In genomic region chr13:21810073-21810472, GRCm38 (mm10) we compare ENCODE assay signal across 9 mouse cellular contexts. TPM values are rescaled to one million over a fixed set of nuclear protein-coding genes. Genes with fewer than 3 reads are reported as not detected.
A peak's percentile ranks its signal among the peaks of the same experiment; 100 is the strongest.
DNase-seq lines count a peak whose midpoint lies in the region; ATAC-seq and TF ChIP-seq lines count a peak whose summit lies in the region.
"Not testable (repeated sequence)": the region's sequence is repeated elsewhere in the genome, so short reads cannot be mapped to it uniquely, and the experiment has no call there.
"Had no signal": no experiment of that assay in that cellular context is flagged by ENCODE, and none has a peak within 500 bp of the region (broad histone marks: within the 10 kb centered on the region; RNA-seq: fewer than 3 reads in every experiment).

Hist1h2bq (minus strand) TSS chr13:21810197.
Hist1h2ao (plus strand) TSS chr13:21810465.

- not testable (repeated sequence) for H3K27me3 ChIP-seq in forebrain, embryonic 11.5 days (ENCODE audit: control insufficient read depth, insufficient read depth, low read length); heart, embryonic 11.5 days (ENCODE audit: control insufficient read depth, insufficient read depth, low read length); hindbrain, postnatal 0 days (ENCODE audit: insufficient read depth, low read length); liver, embryonic 13.5 days; midbrain, embryonic 13.5 days; stomach, embryonic 16.5 days (ENCODE audit: control insufficient read depth, insufficient read depth, low read length)

- no CpG with 5 or more reads among the region's 23 CpGs for WGBS in forebrain, embryonic 11.5 days
- no CpG with 5 or more reads among the region's 23 CpGs for WGBS in heart, embryonic 11.5 days (ENCODE audit: insufficient replicate concordance)
- no CpG with 5 or more reads among the region's 23 CpGs for WGBS in hindbrain, postnatal 0 days
- WGBS in liver, embryonic 13.5 days (ENCODE audit: insufficient replicate concordance), result no CpG with 5 or more reads among the region's 23 CpGs
- no CpG with 5 or more reads among the region's 23 CpGs for WGBS in midbrain, embryonic 13.5 days
- no CpG with 5 or more reads among the region's 23 CpGs for WGBS in stomach, embryonic 16.5 days

- not testable (repeated sequence) for H3K27ac ChIP-seq in forebrain, embryonic 11.5 days (ENCODE audit: low read depth, low read length); heart, embryonic 11.5 days (ENCODE audit: low read depth, low read length); hindbrain, postnatal 0 days; liver, embryonic 13.5 days; midbrain, embryonic 13.5 days; stomach, embryonic 16.5 days (ENCODE audit: low read length)

- H3K9ac ChIP-seq in forebrain, embryonic 11.5 days (ENCODE audit: low read length); heart, embryonic 11.5 days (ENCODE audit: low read depth, low read length); hindbrain, postnatal 0 days (replicated peaks; ENCODE audit: low read length); liver, embryonic 13.5 days; midbrain, embryonic 13.5 days (replicated peaks); stomach, embryonic 16.5 days (ENCODE audit: low read length): not testable (repeated sequence)

- peak; percentile 97 for ATAC-seq in forebrain, embryonic 11.5 days (replicated peaks; ENCODE audit: low FRiP score)
- ATAC-seq in heart, embryonic 11.5 days (replicated peaks; ENCODE audit: insufficient number of reproducible peaks, low FRiP score, low TSS enrichment), result peak; percentile 95
- peak; percentile 98 for ATAC-seq in hindbrain, postnatal 0 days
- peak; percentile 87 for ATAC-seq in liver, embryonic 13.5 days (ENCODE audit: low read depth)
- ATAC-seq in midbrain, embryonic 13.5 days, result peak; percentile 98
- peak; percentile 95 for ATAC-seq in stomach, embryonic 16.5 days (ENCODE audit: insufficient read depth, low FRiP score)

- not testable (repeated sequence) for H3K36me3 ChIP-seq in forebrain, embryonic 11.5 days (ENCODE audit: control insufficient read depth, insufficient read depth, low read length); heart, embryonic 11.5 days (ENCODE audit: control insufficient read depth, insufficient read depth, low read length); hindbrain, postnatal 0 days (ENCODE audit: insufficient read depth, low read length); liver, embryonic 13.5 days; midbrain, embryonic 13.5 days; stomach, embryonic 16.5 days (ENCODE audit: control insufficient read depth, insufficient read depth, low read length)

- not testable (repeated sequence) for TF ChIP-seq CTCF in hindbrain, postnatal 0 days (IDR thresholded peaks at IDR 0.05; ENCODE audit: low read depth)

- not testable (repeated sequence) for H3K4me2 ChIP-seq in forebrain, embryonic 11.5 days (ENCODE audit: low read depth, low read length, severe bottlenecking); heart, embryonic 11.5 days; hindbrain, postnatal 0 days (ENCODE audit: low read depth, low read length); liver, embryonic 13.5 days; midbrain, embryonic 13.5 days (replicated peaks); stomach, embryonic 16.5 days (ENCODE audit: low read depth, low read length)

- not testable (repeated sequence) for H3K4me1 ChIP-seq in forebrain, embryonic 11.5 days (replicated peaks; ENCODE audit: control insufficient read depth, insufficient read depth, low read length); heart, embryonic 11.5 days (ENCODE audit: control insufficient read depth, insufficient read depth, low read length); hindbrain, postnatal 0 days (ENCODE audit: insufficient read depth, low read length); liver, embryonic 13.5 days (replicated peaks); midbrain, embryonic 13.5 days (replicated peaks); stomach, embryonic 16.5 days (ENCODE audit: control insufficient read depth, insufficient read depth, low read length)

- not testable (repeated sequence) for DNase-seq in adrenal gland, adult 8-10 months; forebrain, embryonic 11.5 days (ENCODE audit: low spot score); hindbrain, postnatal 0 days (ENCODE audit: low spot score); layer of hippocampus, postnatal 14 days (ENCODE audit: low spot score in 2 of 2); liver, embryonic 13.5 days

- H3K4me3 ChIP-seq in forebrain, embryonic 11.5 days (ENCODE audit: low read depth, low read length); heart, embryonic 11.5 days (ENCODE audit: low read depth, low read length); hindbrain, postnatal 0 days (ENCODE audit: low read length); liver, embryonic 13.5 days (replicated peaks); midbrain, embryonic 13.5 days (replicated peaks); stomach, embryonic 16.5 days (replicated peaks; ENCODE audit: low read length): not testable (repeated sequence)

- not testable (repeated sequence) for H3K9me3 ChIP-seq in forebrain, embryonic 11.5 days (ENCODE audit: control insufficient read depth, low read length); heart, embryonic 11.5 days (replicated peaks; ENCODE audit: control insufficient read depth, low read length); hindbrain, postnatal 0 days (ENCODE audit: low read length); liver, embryonic 13.5 days (replicated peaks); midbrain, embryonic 13.5 days; stomach, embryonic 16.5 days (replicated peaks; ENCODE audit: control insufficient read depth, low read length)

RNA-seq across cellular contexts. Expression of gene Hist1h2bq, which starts in this region (rescaled TPM):
- 10 to 100 TPM; 62.2 to 78.1 (median 68.0) TPM for total RNA-seq in adrenal gland, adult 8-10 months (2022)
- 23.8 and 25.3 TPM in 2 replicates for polyA plus RNA-seq in forebrain, embryonic 11.5 days (2014; fragmentation: Nextera tagmentation; extraction: Ambion mirVana)
- 9.4 and 11.6 TPM in 2 replicates for polyA plus RNA-seq in heart, embryonic 11.5 days (2014; fragmentation: Nextera tagmentation; extraction: Ambion mirVana)
- 1,114 and 1,806 TPM in 2 replicates for total RNA-seq in hindbrain, postnatal 0 days (2014; rRNA removed)
- 4.8 and 6.4 TPM in 2 replicates for polyA plus RNA-seq in hindbrain, postnatal 0 days (2015; fragmentation: Nextera tagmentation; extraction: Ambion mirVana)
- total RNA-seq in layer of hippocampus, postnatal 14 days (2021), result 10 to 100 TPM; 47.8 to 64.2 TPM
- polyA plus RNA-seq in liver, embryonic 13.5 days (2015; fragmentation: Nextera tagmentation; extraction: Ambion mirVana), result 22.0 and 34.4 TPM in 2 replicates
- polyA plus RNA-seq in midbrain, embryonic 13.5 days (2015; fragmentation: Nextera tagmentation; extraction: Ambion mirVana), result 11.1 and 13.1 TPM in 2 replicates
- 9.1 and 14.2 TPM in 2 replicates for polyA plus RNA-seq in stomach, embryonic 16.5 days (2015; fragmentation: Nextera tagmentation; extraction: Ambion mirVana)

RNA-seq across cellular contexts. Expression of gene Hist1h2ao, which starts in this region (rescaled TPM):
- total RNA-seq in adrenal gland, adult 8-10 months (2022), result 10 to 100 TPM in 3 of 4 experiments, 1 to 10 TPM in 1; 6.1 to 36.2 (median 24.9) TPM
- not detected in 2 replicates for polyA plus RNA-seq in forebrain, embryonic 11.5 days (2014; fragmentation: Nextera tagmentation; extraction: Ambion mirVana)
- polyA plus RNA-seq in heart, embryonic 11.5 days (2014; fragmentation: Nextera tagmentation; extraction: Ambion mirVana), result not detected in 2 replicates
- not detected in 2 replicates for total RNA-seq in hindbrain, postnatal 0 days (2014; rRNA removed)
- not detected in 2 replicates for polyA plus RNA-seq in hindbrain, postnatal 0 days (2015; fragmentation: Nextera tagmentation; extraction: Ambion mirVana)
- total RNA-seq in layer of hippocampus, postnatal 14 days (2021), result 10 to 100 TPM; 28.2 to 31.2 TPM
- 1.4 and 1.6 TPM in 2 replicates for polyA plus RNA-seq in liver, embryonic 13.5 days (2015; fragmentation: Nextera tagmentation; extraction: Ambion mirVana)
- not detected in 2 replicates for polyA plus RNA-seq in midbrain, embryonic 13.5 days (2015; fragmentation: Nextera tagmentation; extraction: Ambion mirVana)
- polyA plus RNA-seq in stomach, embryonic 16.5 days (2015; fragmentation: Nextera tagmentation; extraction: Ambion mirVana), result 1.5 TPM in 1 of 2 replicates, not detected in the other
- polyA plus RNA-seq: gonadal fat pad, adult 2 months had no signal

Comparison
In these comparisons a context has a peak if more than half of its experiments do, and no peak if none do; other contexts are left out.
1. RNA of gene Hist1h2bq (total RNA-seq): 1,114 to 1,806 TPM in hindbrain, postnatal 0 days; 62.2 to 78.1 TPM in adrenal gland, adult 8-10 months and 47.8 to 64.2 TPM in layer of hippocampus, postnatal 14 days; every median in the first group is over 10 times any median in the second.
2. Peak in every context shown above with its lines, with median percentiles within 50 percentile points of each other: ATAC-seq.